ENCODE assay signal across 22 mouse cellular contexts in genomic region chr2:24680176-24680575, GRCm38 (mm10).
"Had no signal": no experiment of that assay in that cellular context is flagged by ENCODE, and none has a peak within 500 bp of the region (broad histone marks: within the 10 kb centered on the region; RNA-seq: fewer than 3 reads in every experiment).

No protein-coding gene starts in this region.

- ATAC-seq: liver, embryonic 12.5 days had no signal

- DNase-seq: kidney, adult 18-20 months; kidney, adult 9 months; kidney, postnatal 14 days; kidney, postnatal 4 days; layer of hippocampus, postnatal 36 days; liver; lung, adult 18-20 months; lung, postnatal 10 days; lung, postnatal 36 days; retina, postnatal 1 day; thymus, adult 18-20 months; thymus, postnatal 14 days had no signal

- H3K9me3 ChIP-seq: limb, embryonic 10.5 days; limb, embryonic 13.5 days; liver, embryonic 12.5 days; liver, embryonic 15.5 days; lung, embryonic 15.5 days; midbrain, embryonic 10.5 days; midbrain, embryonic 13.5 days; neural tube, embryonic 13.5 days had no signal

- H3K27ac ChIP-seq: limb, embryonic 10.5 days; limb, embryonic 13.5 days; liver, embryonic 12.5 days; liver, embryonic 15.5 days; lung, embryonic 15.5 days; midbrain, embryonic 10.5 days; midbrain, embryonic 13.5 days; neural tube, embryonic 13.5 days had no signal

- H3K4me2 ChIP-seq: liver, embryonic 15.5 days had no signal

- H3K4me1 ChIP-seq: liver, embryonic 12.5 days; liver, embryonic 15.5 days had no signal

- H3K27me3 ChIP-seq: lung, embryonic 15.5 days; midbrain, embryonic 13.5 days had no signal

- H3K4me3 ChIP-seq: liver, embryonic 12.5 days; liver, embryonic 15.5 days; megakaryocyte, embryonic 14.5 days; midbrain, embryonic 13.5 days; myocyte; neural tube, embryonic 13.5 days had no signal

- H3K36me3 ChIP-seq: limb, embryonic 10.5 days; limb, embryonic 13.5 days; liver, embryonic 12.5 days; liver, embryonic 15.5 days; lung, embryonic 15.5 days; midbrain, embryonic 10.5 days had no signal

- H3K9ac ChIP-seq: liver, embryonic 12.5 days; liver, embryonic 15.5 days; lung, embryonic 15.5 days; midbrain, embryonic 13.5 days; neural tube, embryonic 13.5 days had no signal
